Mouse (Mus musculus): ENCODE data around the gene Sox5.
A peak's percentile ranks its signal among the peaks of the same experiment; 100 is the strongest.

Sox5 gene

GRCm38 (mm10) chr6:144286122-144286521 is 495.7 kb downstream of the Sox5 start:
- no peak for DNase-seq (ENCODE audit: low read depth, low spot score)

- no peak for DNase-seq (ENCODE audit: low read depth, low spot score)
Observed at GRCm38 (mm10) chr6:144283191-144283590, 498.6 kb downstream of the Sox5 start.

- no peak for DNase-seq (ENCODE audit: low read depth, low spot score)
Observed at GRCm38 (mm10) chr6:144282756-144283155, 499.0 kb downstream of the Sox5 start.

- no peak for DNase-seq (ENCODE audit: low read depth, low spot score)
Observed at GRCm38 (mm10) chr6:144281661-144282060, 500.1 kb downstream of the Sox5 start.

- DNase-seq (ENCODE audit: low read depth, low spot score): peak; percentile 65
Observed at GRCm38 (mm10) chr6:144278505-144279053, 503.2 kb downstream of the Sox5 start.

GRCm38 (mm10) chr6:144273425-144273824 is 508.4 kb downstream of the Sox5 start:
- peak; percentile 89 for DNase-seq (ENCODE audit: low read depth, low spot score)

GRCm38 (mm10) chr6:144271326-144271725 is 510.5 kb downstream of the Sox5 start:
- DNase-seq (ENCODE audit: low read depth, low spot score): peak; percentile 86

GRCm38 (mm10) chr6:144270306-144270705 is 511.5 kb downstream of the Sox5 start:
- no peak for DNase-seq (ENCODE audit: low read depth, low spot score)

GRCm38 (mm10) chr6:144269666-144270065 is 512.1 kb downstream of the Sox5 start:
- DNase-seq (ENCODE audit: low read depth, low spot score): no peak

GRCm38 (mm10) chr6:144265752-144266151 is 516.0 kb downstream of the Sox5 start:
- DNase-seq (ENCODE audit: low read depth, low spot score): no peak

GRCm38 (mm10) chr6:144265004-144265403 is 516.8 kb downstream of the Sox5 start:
- no peak for DNase-seq (ENCODE audit: low read depth, low spot score)

GRCm38 (mm10) chr6:144264320-144264915 is 517.4 kb downstream of the Sox5 start:
- peak; percentile 35 for DNase-seq (ENCODE audit: low read depth, low spot score)

- no peak for DNase-seq (ENCODE audit: low read depth, low spot score)
Observed at GRCm38 (mm10) chr6:144256500-144256899, 525.3 kb downstream of the Sox5 start.

- DNase-seq (ENCODE audit: low read depth, low spot score): no peak
Observed at GRCm38 (mm10) chr6:144252191-144252718, 529.5 kb downstream of the Sox5 start.

- peak; percentile 93 for DNase-seq (ENCODE audit: low read depth, low spot score)
Observed at GRCm38 (mm10) chr6:144251222-144252170, 530.3 kb downstream of the Sox5 start.

GRCm38 (mm10) chr6:144250625-144251181 is 531.1 kb downstream of the Sox5 start:
- peak; percentile 80 for DNase-seq (ENCODE audit: low read depth, low spot score)

- DNase-seq (ENCODE audit: low read depth, low spot score): no peak
Observed at GRCm38 (mm10) chr6:144236581-144236980, 545.2 kb downstream of the Sox5 start.

- DNase-seq (ENCODE audit: low read depth, low spot score): no peak
Observed at GRCm38 (mm10) chr6:144203970-144204369, 577.8 kb downstream of the Sox5 start.

GRCm38 (mm10) chr6:144203013-144203412 is 578.8 kb downstream of the Sox5 start:
- no peak for DNase-seq (ENCODE audit: low read depth, low spot score)

- no peak for DNase-seq (ENCODE audit: low read depth, low spot score)
Observed at GRCm38 (mm10) chr6:144201402-144202040, 580.3 kb downstream of the Sox5 start.

All from ES-CJ7 (cell line).